In genomic region chr5:148885821-148886609, GRCm38 (mm10) we compare ENCODE assay signal across 9 mouse cellular contexts. TPM values are rescaled to one million over a fixed set of nuclear protein-coding genes. Genes with fewer than 3 reads are reported as not detected.
A peak's percentile ranks its signal among the peaks of the same experiment; 100 is the strongest.
DNase-seq lines count a peak whose midpoint lies in the region; ATAC-seq and TF ChIP-seq lines count a peak whose summit lies in the region.
"Had no signal": no experiment of that assay in that cellular context is flagged by ENCODE, and none has a peak within 500 bp of the region (broad histone marks: within the 10 kb centered on the region; RNA-seq: fewer than 3 reads in every experiment).

No protein-coding gene starts in this region.

- intact Hi-C loops in heart, postnatal 14 days (cut with DNase I) = no loop called here

- 33% methylated on average over 22 of the region's 22 CpGs for WGBS in heart, embryonic 12.5 days
- WGBS in embryonic facial prominence, embryonic 14.5 days = 35% methylated on average over 21 of the region's 22 CpGs
- WGBS in kidney, embryonic 16.5 days = 31% methylated on average over 22 of the region's 22 CpGs
- 36% methylated on average over 22 of the region's 22 CpGs for WGBS in stomach, postnatal 0 days

- peak overlapping the region; percentile 52 for H3K4me2 ChIP-seq in heart, embryonic 12.5 days
- peak overlapping the region; percentile 36 for H3K4me2 ChIP-seq in embryonic facial prominence, embryonic 14.5 days (ENCODE audit: low read depth, low read length)
- H3K4me2 ChIP-seq in kidney, embryonic 16.5 days (replicated peaks; ENCODE audit: low read depth, low read length) = peak overlapping the region; percentile 37
- H3K4me2 ChIP-seq in stomach, postnatal 0 days (replicated peaks; ENCODE audit: low read depth) = peak overlapping the region; percentile 45

- H3K27ac ChIP-seq in heart, embryonic 12.5 days (ENCODE audit: poor library complexity, severe bottlenecking) = no peak overlapping the region
- no peak overlapping the region for H3K27ac ChIP-seq in embryonic facial prominence, embryonic 14.5 days (replicated peaks; ENCODE audit: low read depth, low read length)
- H3K27ac ChIP-seq in kidney, embryonic 16.5 days (ENCODE audit: low read length) = no peak overlapping the region
- no peak overlapping the region; the same call in 1 of the 2 replicates for H3K27ac ChIP-seq in stomach, postnatal 0 days (replicated peaks)

- TF ChIP-seq CTCF in stomach, postnatal 0 days (IDR thresholded peaks at IDR 0.05; ENCODE audit: low read depth) = no peak

- ATAC-seq in heart, embryonic 12.5 days (ENCODE audit: insufficient number of reproducible peaks, low FRiP score) = peak; percentile 93
- peak; percentile 94 for ATAC-seq in embryonic facial prominence, embryonic 14.5 days (ENCODE audit: low read depth)
- peak; percentile 97 for ATAC-seq in kidney, embryonic 16.5 days (ENCODE audit: low FRiP score, low TSS enrichment)
- ATAC-seq in stomach, postnatal 0 days (ENCODE audit: low FRiP score, low TSS enrichment) = peak; percentile 97

- no peak overlapping the region; the same call in 1 of the 2 replicates for H3K4me3 ChIP-seq in heart, embryonic 12.5 days
- H3K4me3 ChIP-seq in embryonic facial prominence, embryonic 14.5 days (ENCODE audit: low read depth, low read length) = no peak overlapping the region
- peak overlapping the region; percentile 13; the same call in 1 of the 2 replicates for H3K4me3 ChIP-seq in kidney, embryonic 16.5 days (ENCODE audit: low read length)
- H3K4me3 ChIP-seq in stomach, postnatal 0 days (ENCODE audit: low read depth, low read length) = no peak overlapping the region

- H3K9ac ChIP-seq in heart, embryonic 12.5 days = no peak overlapping the region
- no peak overlapping the region for H3K9ac ChIP-seq in embryonic facial prominence, embryonic 14.5 days (ENCODE audit: low read depth, low read length)
- H3K9ac ChIP-seq in kidney, embryonic 16.5 days (replicated peaks; ENCODE audit: low read length) = no peak overlapping the region; the same call in 1 of the 2 replicates
- no peak overlapping the region for H3K9ac ChIP-seq in stomach, postnatal 0 days (ENCODE audit: low read length)

- no peaks in the 10 kb centered on the region for H3K9me3 ChIP-seq in heart, embryonic 12.5 days (replicated peaks)
- H3K9me3 ChIP-seq in embryonic facial prominence, embryonic 14.5 days (ENCODE audit: control insufficient read depth, low read length) = 0 out of 2 replicates have a peak, but pooled peaks cover 4% of the 10 kb centered on the region
- no peaks in the 10 kb centered on the region for H3K9me3 ChIP-seq in kidney, embryonic 16.5 days (ENCODE audit: low read length)
- H3K9me3 ChIP-seq in stomach, postnatal 0 days (ENCODE audit: control insufficient read depth, low read length) = no peaks in the 10 kb centered on the region

- TF ChIP-seq EP300 in stomach, postnatal 0 days (optimal IDR thresholded peaks at IDR 0.05) = no peak

- H3K36me3 ChIP-seq in heart, embryonic 12.5 days = peaks cover 68% of the 10 kb centered on the region
- peaks cover 53% of the 10 kb centered on the region for H3K36me3 ChIP-seq in embryonic facial prominence, embryonic 14.5 days (ENCODE audit: control insufficient read depth, insufficient read depth, low read length)
- H3K36me3 ChIP-seq in kidney, embryonic 16.5 days (ENCODE audit: insufficient read depth, low read length) = peaks cover 20% of the 10 kb centered on the region; the same call in 1 of the 2 replicates
- H3K36me3 ChIP-seq in stomach, postnatal 0 days (ENCODE audit: control insufficient read depth, insufficient read depth, low read length) = no peaks in the 10 kb centered on the region; the same call in 1 of the 2 replicates

- DNase-seq in heart, postnatal 14 days = no peak
- DNase-seq in embryonic facial prominence, embryonic 14.5 days (ENCODE audit: low spot score) = peak; percentile 88
- peak; percentile 67 for DNase-seq in lung, postnatal 10 days
- peak; percentile 76 for DNase-seq in stomach, postnatal 0 days (ENCODE audit: low spot score)
- no peak for DNase-seq in layer of hippocampus, adult 18-20 months (ENCODE audit: low spot score in 2 of 2)
- no peak for DNase-seq in spleen, postnatal 36 days (ENCODE audit: low spot score in 2 of 2)

- H3K27me3 ChIP-seq in heart, embryonic 12.5 days (replicated peaks) = no peaks in the 10 kb centered on the region
- no peaks in the 10 kb centered on the region for H3K27me3 ChIP-seq in embryonic facial prominence, embryonic 14.5 days (replicated peaks; ENCODE audit: control insufficient read depth, insufficient read depth, low read length)
- no peaks in the 10 kb centered on the region for H3K27me3 ChIP-seq in kidney, embryonic 16.5 days (ENCODE audit: insufficient read depth, low read length)
- H3K27me3 ChIP-seq in stomach, postnatal 0 days (ENCODE audit: control insufficient read depth, insufficient read depth, low read length) = no peaks in the 10 kb centered on the region
- H3K27me3 ChIP-seq: CH12.LX had no signal

- 0 out of 2 replicates have a peak, but pooled peaks cover 3% of the 10 kb centered on the region for H3K4me1 ChIP-seq in heart, embryonic 12.5 days (replicated peaks)
- H3K4me1 ChIP-seq in embryonic facial prominence, embryonic 14.5 days (ENCODE audit: control insufficient read depth, insufficient read depth, low read length) = no peaks in the 10 kb centered on the region
- H3K4me1 ChIP-seq in kidney, embryonic 16.5 days (ENCODE audit: insufficient read depth, low read length) = 0 out of 2 replicates have a peak, but pooled peaks cover 5% of the 10 kb centered on the region
- H3K4me1 ChIP-seq in stomach, postnatal 0 days (replicated peaks; ENCODE audit: control insufficient read depth, insufficient read depth) = no peaks in the 10 kb centered on the region

RNA-seq across cellular contexts. Expression of gene Katnal1, which starts 43.1 kb away (rescaled TPM):
- polyA plus RNA-seq in heart, embryonic 12.5 days (2016; fragmentation: Nextera tagmentation; extraction: Ambion mirVana) = 17.1 and 19.2 TPM in 2 replicates
- total RNA-seq in heart, postnatal 14 days (2021) = 1 to 10 TPM; 5.4 to 7.9 TPM
- polyA plus RNA-seq in embryonic facial prominence, embryonic 14.5 days (2014; fragmentation: Nextera tagmentation; extraction: Ambion mirVana) = 13.8 and 14.4 TPM in 2 replicates
- 10.0 and 12.9 TPM in 2 replicates for polyA plus RNA-seq in kidney, embryonic 16.5 days (2015; fragmentation: Nextera tagmentation; extraction: Ambion mirVana)
- polyA plus RNA-seq in stomach, postnatal 0 days (2015; fragmentation: Nextera tagmentation; extraction: Ambion mirVana) = 3.4 and 4.1 TPM in 2 replicates
- total RNA-seq in layer of hippocampus, adult 18-20 months (2021) = 10 to 100 TPM; 62.6 to 65.4 TPM

Comparison
In these comparisons a context has a peak if more than half of its experiments do, and no peak if none do; other contexts are left out.
1. DNase-seq: peak in embryonic facial prominence, embryonic 14.5 days (single experiment), lung, postnatal 10 days (single experiment) and stomach, postnatal 0 days (single experiment); none in heart, postnatal 14 days (0 of 2), layer of hippocampus, adult 18-20 months (0 of 2) and spleen, postnatal 36 days (0 of 2).
2. Peak in every context shown above with its lines, with median percentiles within 50 percentile points of each other: ATAC-seq and H3K4me2 ChIP-seq.